Mouse (Mus musculus): ENCODE data around the gene Slc9a5. TPM values are rescaled to one million over a fixed set of nuclear protein-coding genes. Genes with fewer than 3 reads are reported as not detected.

The Slc9a5 gene
- polyA plus RNA-seq, 1 experiment from 2014 or later = 0.29 TPM

- no peak overlapping the region for H3K27ac ChIP-seq (replicated peaks)
- H3K4me1 ChIP-seq (replicated peaks; ENCODE audit: control insufficient read depth, insufficient read depth) = peaks cover 7% of the 10 kb centered on the region; the same call in 1 of the 2 replicates
- H3K27me3 ChIP-seq (ENCODE audit: control insufficient read depth, insufficient read depth, low read length) = no peaks in the 10 kb centered on the region
- 81% methylated on average over 8 of the region's 8 CpGs for WGBS
- no peak for TF ChIP-seq CTCF (IDR thresholded peaks at IDR 0.05; ENCODE audit: low read depth)
- DNase-seq (ENCODE audit: low spot score) (no peak), ATAC-seq (ENCODE audit: low FRiP score, low TSS enrichment) (no peak)
- H3K36me3 ChIP-seq (ENCODE audit: control insufficient read depth, insufficient read depth, low read length) = peaks cover 11% of the 10 kb centered on the region
- H3K4me2 ChIP-seq (replicated peaks; ENCODE audit: low read depth) = no peak overlapping the region
- H3K9me3 ChIP-seq (ENCODE audit: control insufficient read depth, low read length) = no peaks in the 10 kb centered on the region
- H3K4me3 ChIP-seq (ENCODE audit: low read depth, low read length) = no peak overlapping the region
- H3K9ac ChIP-seq (ENCODE audit: low read length) = no peak overlapping the region
These were observed 38.5 kb upstream of the Slc9a5 start for GRCm38 (mm10) chr8:105310118-105310517.

- H3K9ac ChIP-seq (ENCODE audit: low read length) = no peak overlapping the region
- H3K9me3 ChIP-seq (ENCODE audit: control insufficient read depth, low read length) = no peaks in the 10 kb centered on the region
- no peak overlapping the region for H3K4me3 ChIP-seq (ENCODE audit: low read depth, low read length)
- 0 out of 2 replicates have a peak, but pooled peaks have one; percentile 19 for TF ChIP-seq CTCF (IDR thresholded peaks at IDR 0.05; ENCODE audit: low read depth)
- TF ChIP-seq EP300 (optimal IDR thresholded peaks at IDR 0.05) = no peak
- peaks cover 16% of the 10 kb centered on the region for H3K36me3 ChIP-seq (ENCODE audit: control insufficient read depth, insufficient read depth, low read length)
- 79% methylated on average over 1 of the region's 1 CpGs for WGBS
- no peak overlapping the region for H3K4me2 ChIP-seq (replicated peaks; ENCODE audit: low read depth)
- no peak for ATAC-seq (ENCODE audit: low FRiP score, low TSS enrichment)
- H3K27ac ChIP-seq (replicated peaks) = no peak overlapping the region
- DNase-seq (ENCODE audit: low spot score) = no peak
- no peaks in the 10 kb centered on the region for H3K27me3 ChIP-seq (ENCODE audit: control insufficient read depth, insufficient read depth, low read length)
- H3K4me1 ChIP-seq (replicated peaks; ENCODE audit: control insufficient read depth, insufficient read depth) = no peaks in the 10 kb centered on the region
These were observed 36.9 kb upstream of the Slc9a5 start for GRCm38 (mm10) chr8:105311718-105312117.

- no peak overlapping the region for H3K4me3 ChIP-seq (ENCODE audit: low read depth, low read length)
- ATAC-seq (ENCODE audit: low FRiP score, low TSS enrichment) = no peak
- WGBS = 90% methylated on average over 8 of the region's 8 CpGs
- no peak overlapping the region for H3K9ac ChIP-seq (ENCODE audit: low read length)
- H3K4me2 ChIP-seq (replicated peaks; ENCODE audit: low read depth) = no peak overlapping the region
- TF ChIP-seq CTCF (IDR thresholded peaks at IDR 0.05; ENCODE audit: low read depth) (no peak), EP300 (optimal IDR thresholded peaks at IDR 0.05) (no peak)
- DNase-seq (ENCODE audit: low spot score) = no peak
- H3K27ac ChIP-seq (replicated peaks) = no peak overlapping the region
- no peaks in the 10 kb centered on the region for H3K9me3 ChIP-seq (ENCODE audit: control insufficient read depth, low read length)
- no peaks in the 10 kb centered on the region for H3K27me3 ChIP-seq (ENCODE audit: control insufficient read depth, insufficient read depth, low read length)
- H3K4me1 ChIP-seq (replicated peaks; ENCODE audit: control insufficient read depth, insufficient read depth) = no peaks in the 10 kb centered on the region
- H3K36me3 ChIP-seq (ENCODE audit: control insufficient read depth, insufficient read depth, low read length) = peaks cover 14% of the 10 kb centered on the region
These were observed 35.7 kb upstream of the Slc9a5 start for GRCm38 (mm10) chr8:105312891-105313481.

- Histone ChIP-seq H3K9me3 (ENCODE audit: control insufficient read depth, low read length) (no peaks in the 10 kb centered on the region), H3K4me3 (ENCODE audit: low read depth, low read length) (no peak overlapping the region), H3K4me1 (replicated peaks; ENCODE audit: control insufficient read depth, insufficient read depth) (no peaks in the 10 kb centered on the region), H3K27ac (replicated peaks) (no peak overlapping the region), H3K27me3 (ENCODE audit: control insufficient read depth, insufficient read depth, low read length) (no peaks in the 10 kb centered on the region), H3K4me2 (replicated peaks; ENCODE audit: low read depth) (no peak overlapping the region), H3K9ac (ENCODE audit: low read length) (no peak overlapping the region), H3K36me3 (ENCODE audit: control insufficient read depth, insufficient read depth, low read length) (peaks cover 13% of the 10 kb centered on the region)
- DNase-seq (ENCODE audit: low spot score) (no peak), ATAC-seq (ENCODE audit: low FRiP score, low TSS enrichment) (no peak)
- TF ChIP-seq EP300 (optimal IDR thresholded peaks at IDR 0.05) (no peak), CTCF (IDR thresholded peaks at IDR 0.05; ENCODE audit: low read depth) (no peak)
- WGBS = 79% methylated on average over 9 of the region's 9 CpGs
These were observed 34.8 kb upstream of the Slc9a5 start for GRCm38 (mm10) chr8:105313622-105314402.

GRCm38 (mm10) chr8:105315073-105315769 is 33.4 kb upstream of the Slc9a5 start:
- H3K9ac ChIP-seq (ENCODE audit: low read length) = no peak overlapping the region
- DNase-seq (ENCODE audit: low spot score) = no peak
- no peak overlapping the region for H3K27ac ChIP-seq (replicated peaks)
- H3K4me2 ChIP-seq (replicated peaks; ENCODE audit: low read depth) = no peak overlapping the region
- no peak for ATAC-seq (ENCODE audit: low FRiP score, low TSS enrichment)
- H3K9me3 ChIP-seq (ENCODE audit: control insufficient read depth, low read length) = no peaks in the 10 kb centered on the region
- H3K4me1 ChIP-seq (replicated peaks; ENCODE audit: control insufficient read depth, insufficient read depth) = no peaks in the 10 kb centered on the region
- WGBS = 87% methylated on average over 18 of the region's 18 CpGs
- H3K36me3 ChIP-seq (ENCODE audit: control insufficient read depth, insufficient read depth, low read length) = peaks cover 13% of the 10 kb centered on the region; the same call in 1 of the 2 replicates
- no peak overlapping the region for H3K4me3 ChIP-seq (ENCODE audit: low read depth, low read length)
- TF ChIP-seq EP300 (optimal IDR thresholded peaks at IDR 0.05) (no peak), CTCF (IDR thresholded peaks at IDR 0.05; ENCODE audit: low read depth) (no peak)
- no peaks in the 10 kb centered on the region for H3K27me3 ChIP-seq (ENCODE audit: control insufficient read depth, insufficient read depth, low read length)

Data from stomach, postnatal 0 days (tissue).